Mouse (Mus musculus) heart, adult 18-20 months (tissue): ENCODE measurements at regions not wholly inside any gene's neighbourhood (a gene's known extent, or its start where the extent isn't known, plus 50 kb on each side); places are given as distances from the start of the nearest gene placed in this dataset.

Source experiments
- DNase-seq, 2 experiments: peaks; one replicate each; pipeline ENCODE4 v3.0.0; 2021 to 2022; ENCODE audit warnings: mixed read lengths in 1 of 2

DNA sequence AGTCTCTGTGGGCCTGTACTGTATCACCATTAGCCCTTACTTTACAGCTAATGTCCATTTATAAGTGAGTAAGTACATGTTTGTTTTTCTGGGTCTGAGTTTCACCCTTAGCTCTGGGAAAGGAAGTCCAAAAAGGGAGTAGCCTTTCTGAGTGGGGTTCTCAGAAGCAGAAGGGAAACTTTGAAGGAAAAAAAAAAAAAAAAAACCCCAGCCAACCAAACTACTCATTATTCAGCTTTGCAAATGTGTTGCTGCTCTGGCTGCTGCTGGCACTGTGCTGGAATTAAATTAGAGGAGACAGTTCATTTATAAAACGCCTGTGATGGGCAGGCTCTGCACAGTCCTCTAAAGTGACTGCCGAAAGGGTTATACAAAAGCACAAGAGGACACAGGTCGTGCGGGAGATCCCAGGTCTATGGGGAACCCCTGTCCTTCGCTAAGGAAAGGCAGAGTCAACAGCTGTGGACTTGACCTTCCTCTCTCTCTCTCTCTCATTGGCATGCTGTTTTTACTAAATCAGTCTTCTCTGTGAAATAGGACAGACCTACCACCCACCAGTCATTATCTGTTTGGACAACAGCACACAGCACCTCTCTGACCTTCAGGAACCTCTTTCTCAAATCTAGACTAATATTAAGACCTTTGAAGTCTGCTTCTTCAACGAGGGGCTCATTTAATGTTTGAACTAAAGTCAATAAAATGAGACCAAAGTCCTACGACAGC lies 165.4 kb downstream of the Cd47 start:
- peak; percentile 40 to 51 for DNase-seq

DNA sequence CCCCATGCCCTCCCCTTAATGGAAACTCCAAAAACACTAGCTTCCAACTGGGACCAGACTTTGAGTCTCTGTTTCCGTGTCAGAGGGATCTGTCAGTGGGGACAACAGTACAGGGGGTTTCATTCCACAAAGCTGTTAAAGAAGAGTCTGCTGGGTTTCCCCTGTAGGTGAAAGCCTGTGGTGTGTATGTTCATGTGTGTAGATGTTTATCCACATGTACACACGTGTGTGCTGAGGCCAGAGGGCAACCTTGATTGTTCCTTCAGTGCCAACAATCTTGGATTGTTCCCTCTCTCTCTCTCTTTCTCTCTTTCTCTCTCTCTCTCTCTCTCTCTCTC lies 165.9 kb downstream of the Cd47 start:
- DNase-seq: peak in 1 of 2 experiments; percentile 20

DNA sequence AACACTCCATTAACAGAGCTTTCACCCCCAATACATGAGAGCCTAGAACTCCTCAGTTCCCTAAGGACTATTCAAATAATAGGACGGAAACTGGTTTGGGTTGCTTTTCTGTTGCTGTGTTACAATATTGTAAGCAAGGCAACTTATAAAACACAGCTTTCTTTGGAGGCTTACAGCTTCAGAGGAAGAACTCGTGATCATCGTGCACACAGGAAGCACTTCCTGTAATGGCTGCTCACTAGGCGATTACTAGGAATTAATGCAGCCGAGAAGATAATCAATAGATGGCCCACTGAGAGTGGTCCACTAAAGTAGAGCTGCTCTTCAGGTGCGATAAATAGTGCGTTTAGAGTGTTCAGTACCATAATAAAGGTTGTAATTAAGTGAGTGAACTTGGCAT lies 166.8 kb downstream of the Cd47 start:
- no peak for DNase-seq

DNA sequence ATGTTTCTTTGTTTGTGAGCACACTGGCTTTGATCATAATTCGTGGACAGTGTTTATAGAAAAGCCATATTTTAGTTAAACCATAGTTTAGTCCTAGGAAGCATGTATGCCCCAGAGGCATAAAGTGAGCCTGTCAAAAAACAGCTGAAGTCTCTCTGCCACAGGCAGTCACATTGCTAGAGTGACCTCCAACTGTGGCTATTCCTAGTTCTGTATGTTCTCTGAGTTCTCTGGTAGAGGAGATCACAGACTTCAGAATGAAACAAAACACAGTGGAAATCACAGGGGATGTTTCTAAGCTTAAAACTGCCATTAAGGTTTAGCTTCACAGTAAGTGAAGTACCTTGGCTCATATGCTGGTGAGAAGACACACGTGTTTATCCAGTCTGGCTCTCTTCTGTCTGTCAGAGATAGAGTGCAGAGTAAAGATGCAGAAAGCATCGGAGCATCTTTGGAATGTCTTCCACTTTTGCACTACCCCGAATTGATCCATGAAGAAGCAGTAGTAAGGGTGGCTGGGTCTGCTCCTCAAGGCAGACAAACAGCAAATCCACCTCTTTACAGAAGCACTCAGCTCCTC lies 168.0 kb downstream of the Cd47 start:
- no peak for DNase-seq

DNA sequence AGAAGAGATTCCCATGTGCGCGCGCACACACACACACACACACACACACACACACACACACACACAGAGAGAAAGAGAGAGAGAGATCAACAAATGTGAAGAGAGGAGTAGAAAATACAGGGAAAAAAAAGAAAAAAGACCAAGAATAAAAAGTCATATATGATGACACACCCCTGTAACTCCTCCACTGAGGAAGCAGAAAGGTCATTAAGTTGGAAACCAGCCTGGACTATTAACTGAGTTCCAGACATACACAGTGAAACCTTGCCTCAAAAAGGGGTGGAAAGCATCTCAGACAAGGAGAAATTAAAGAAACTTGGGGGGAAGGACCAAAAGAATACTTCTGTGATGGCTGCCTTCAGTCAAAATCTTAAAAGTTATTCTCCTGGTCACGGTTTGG lies 168.7 kb downstream of the Cd47 start:
- DNase-seq: no peak

DNA sequence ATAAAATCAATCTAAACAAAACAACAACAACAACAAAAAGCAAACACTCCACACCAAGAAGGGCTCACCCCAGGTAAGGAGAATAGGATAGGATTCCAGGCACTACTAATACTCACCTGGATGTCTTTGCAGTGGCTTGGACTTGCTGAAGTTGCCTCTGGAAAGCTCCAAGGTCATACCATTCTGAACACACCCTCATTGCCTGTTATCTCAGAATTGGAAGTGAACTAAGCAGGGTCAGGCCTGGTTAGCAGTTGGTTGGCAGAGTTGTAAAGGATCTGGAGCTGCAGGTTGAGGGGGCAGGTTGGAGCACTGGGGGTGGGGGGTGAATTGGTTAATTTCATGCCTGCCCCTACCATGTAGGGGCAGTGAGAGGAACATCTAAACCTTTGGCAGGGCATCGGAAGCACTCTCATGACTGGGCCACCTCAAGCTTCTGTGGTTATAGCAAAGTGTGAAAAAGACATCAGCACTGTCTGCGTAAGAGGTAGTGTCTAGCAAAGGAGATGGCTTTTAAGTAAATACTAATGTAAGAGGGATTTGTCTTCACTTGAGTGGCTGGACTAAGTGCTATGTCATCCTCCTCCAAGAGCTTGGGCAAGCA lies 169.5 kb downstream of the Cd47 start:
- DNase-seq: no peak

DNA sequence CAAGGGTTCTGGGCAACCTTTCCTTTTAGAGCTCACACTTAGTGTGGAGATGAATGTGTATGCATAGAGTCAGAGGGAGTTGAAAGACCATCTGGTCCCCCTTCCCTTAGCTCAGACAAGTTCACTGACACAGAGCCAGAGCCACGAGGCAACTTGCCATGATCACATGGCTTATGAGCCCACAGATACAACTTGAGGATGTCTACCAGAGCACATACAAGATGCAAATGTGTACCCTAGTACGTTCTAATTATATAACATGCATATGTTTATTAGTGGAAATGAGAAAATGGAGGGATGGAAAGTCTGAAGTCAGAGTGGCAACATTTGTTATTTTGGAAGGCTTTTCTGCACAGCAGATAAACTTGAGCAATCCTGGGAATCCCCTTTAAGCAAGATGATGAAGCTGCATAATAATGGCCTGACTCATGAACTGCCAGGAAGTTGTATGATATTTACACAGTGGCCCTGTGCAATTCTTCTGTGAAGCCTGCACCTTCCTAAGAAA lies 170.0 kb downstream of the Cd47 start:
- DNase-seq: peak; percentile 52 to 59

DNA sequence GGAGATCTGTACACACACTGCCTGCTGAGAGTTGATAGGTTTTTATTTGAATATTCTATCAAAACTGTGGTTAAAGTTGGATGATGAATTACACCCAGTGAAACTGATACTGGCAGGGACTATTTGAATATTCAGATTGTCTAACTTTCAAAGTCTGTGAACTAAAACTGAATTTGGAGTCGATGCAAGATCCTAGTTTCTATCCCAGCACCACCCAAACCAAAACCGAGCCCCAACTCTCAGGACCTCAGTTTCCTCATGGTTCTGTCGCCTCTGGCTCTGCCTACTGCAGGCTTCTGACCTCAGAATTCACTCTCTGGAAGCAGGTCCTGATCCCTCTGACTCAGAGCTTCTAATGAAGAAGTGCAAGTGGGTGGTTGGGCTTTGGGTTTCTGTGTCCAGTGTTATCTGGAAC lies 170.8 kb downstream of the Cd47 start:
- DNase-seq: no peak

DNA sequence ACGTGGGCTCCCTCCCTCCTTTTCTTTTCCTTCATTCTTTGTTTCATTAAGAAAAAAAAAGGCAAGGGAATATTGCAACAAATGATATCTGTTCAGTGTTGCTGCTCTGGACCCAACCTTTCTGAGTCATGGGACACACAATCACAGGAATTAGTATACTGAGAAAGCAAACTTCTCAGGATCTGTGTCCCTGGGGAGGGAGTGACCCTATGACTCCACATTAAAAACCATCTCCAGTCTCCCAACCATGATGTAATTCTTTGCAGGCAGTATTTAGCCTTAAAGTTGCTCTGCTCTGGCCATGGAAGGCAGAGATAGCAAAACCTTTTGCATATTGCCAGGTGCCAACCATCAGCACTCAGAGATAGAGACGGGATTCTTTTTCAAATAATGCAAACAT lies 176.9 kb downstream of the Cd47 start:
- peak in 1 of 2 experiments; percentile 42 for DNase-seq

DNA sequence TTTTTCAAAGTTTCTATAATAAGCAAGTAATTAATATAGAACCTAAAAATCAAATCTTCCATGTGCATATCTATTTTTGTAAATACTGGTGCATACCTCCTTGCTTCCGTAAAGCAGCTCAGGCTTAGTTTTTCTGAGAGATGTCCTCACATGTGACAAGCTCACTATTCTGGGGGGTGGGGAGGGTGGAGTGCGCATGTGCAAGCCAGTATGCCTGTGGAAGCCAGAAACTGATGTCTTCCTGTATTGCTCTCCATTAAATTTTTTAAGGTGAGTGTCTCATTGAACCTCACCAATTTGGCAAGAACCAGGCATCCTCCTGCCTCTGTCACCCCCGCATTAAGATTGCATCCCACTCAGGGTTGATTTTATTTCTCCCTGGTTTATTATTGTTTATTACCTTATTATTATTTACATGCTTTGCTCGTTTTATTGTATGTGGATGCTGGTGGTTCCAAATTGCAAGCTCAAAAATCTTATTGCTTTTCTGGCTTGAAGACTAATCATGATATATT lies 179.2 kb downstream of the Cd47 start:
- DNase-seq: no peak

DNA sequence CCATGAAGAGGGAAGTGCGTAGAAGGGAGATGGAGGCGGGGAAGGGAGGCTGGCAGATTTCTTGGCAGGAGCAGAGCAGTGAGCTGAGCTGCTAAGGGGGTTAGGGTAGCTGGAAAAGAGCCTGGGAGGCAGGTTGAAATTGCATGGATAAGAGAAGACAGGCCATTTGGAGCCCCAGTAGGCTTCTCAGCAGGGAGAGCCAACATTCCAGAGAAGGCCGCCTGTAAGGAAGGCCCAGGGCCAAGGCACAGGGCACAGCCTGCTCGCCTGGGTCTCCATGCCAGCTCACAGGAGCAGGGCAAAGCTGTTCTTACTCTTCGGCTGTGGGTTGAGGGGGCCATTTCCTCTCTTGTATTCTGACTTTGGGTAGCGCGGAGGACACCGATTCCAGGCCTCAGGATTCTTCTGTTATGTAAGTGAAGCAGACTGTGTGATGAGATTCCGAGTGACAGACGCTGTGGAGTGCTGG lies 179.9 kb downstream of the Cd47 start:
- DNase-seq: no peak

DNA sequence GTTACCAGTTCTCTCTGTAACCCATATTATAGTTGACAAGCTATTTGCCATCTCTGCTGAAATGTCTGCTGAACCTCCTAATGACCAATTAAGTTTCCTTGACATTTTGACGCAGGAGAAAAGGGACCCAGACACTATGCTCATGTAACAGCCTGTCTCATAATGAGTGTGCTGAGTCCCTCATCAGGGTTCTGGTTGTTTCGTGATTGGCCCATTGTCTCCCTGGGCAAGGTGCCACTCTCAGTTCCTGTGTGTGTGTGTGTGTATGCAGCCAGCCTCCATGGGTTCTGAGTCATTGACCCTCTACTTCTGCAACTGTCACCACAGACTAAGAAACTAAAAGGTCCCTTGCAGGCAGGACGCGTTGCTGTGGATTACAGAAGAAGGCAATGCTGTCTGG lies 181.8 kb downstream of the Cd47 start:
- DNase-seq: peak; percentile 27 to 53

DNA sequence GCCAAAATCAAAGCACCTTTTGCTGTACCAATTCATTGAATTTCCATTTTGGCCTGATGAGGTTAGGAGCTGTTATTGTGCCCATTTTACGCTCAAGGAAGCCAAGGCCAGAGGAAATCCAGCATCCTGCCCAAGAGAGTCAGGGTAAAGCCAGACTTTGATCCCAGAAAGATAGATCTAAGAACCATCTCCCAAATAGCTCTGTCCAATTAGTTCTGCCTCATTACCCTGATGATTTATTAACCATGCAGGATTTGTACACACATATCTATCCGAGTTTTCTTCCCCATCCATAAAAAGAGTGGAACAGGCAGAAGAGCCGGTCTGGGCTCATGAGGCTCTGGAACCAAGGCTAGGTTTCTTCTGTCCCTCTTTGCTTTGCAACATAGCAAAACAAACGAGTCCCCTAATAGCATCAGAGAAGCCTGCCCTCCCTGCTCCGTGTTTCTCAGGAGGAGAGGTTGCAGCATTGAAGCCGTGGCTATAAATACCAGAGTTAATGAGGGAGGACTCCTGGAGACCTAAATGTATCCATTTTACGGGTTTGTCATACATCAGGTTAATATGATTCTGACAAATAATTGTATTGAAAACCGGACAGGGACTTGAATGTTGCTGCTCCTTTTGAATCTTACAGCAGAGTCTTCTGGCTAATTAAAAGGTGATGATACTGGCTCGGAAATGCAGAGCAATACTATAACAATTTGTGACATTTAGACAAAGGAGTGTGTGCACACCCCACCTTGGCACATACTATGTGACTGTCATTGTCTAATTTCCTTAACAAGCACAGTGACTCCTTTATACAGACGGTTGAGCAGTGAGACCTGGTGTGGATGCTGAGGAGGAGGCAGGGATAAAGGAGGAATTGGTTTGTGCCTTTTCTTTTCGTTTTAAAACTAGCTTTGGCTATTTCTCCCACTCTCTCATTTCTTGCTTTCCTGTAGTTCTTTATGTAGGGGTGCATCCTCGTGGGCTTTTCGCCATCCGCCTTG lies 185.0 kb downstream of the Cd47 start:
- no peak for DNase-seq

DNA sequence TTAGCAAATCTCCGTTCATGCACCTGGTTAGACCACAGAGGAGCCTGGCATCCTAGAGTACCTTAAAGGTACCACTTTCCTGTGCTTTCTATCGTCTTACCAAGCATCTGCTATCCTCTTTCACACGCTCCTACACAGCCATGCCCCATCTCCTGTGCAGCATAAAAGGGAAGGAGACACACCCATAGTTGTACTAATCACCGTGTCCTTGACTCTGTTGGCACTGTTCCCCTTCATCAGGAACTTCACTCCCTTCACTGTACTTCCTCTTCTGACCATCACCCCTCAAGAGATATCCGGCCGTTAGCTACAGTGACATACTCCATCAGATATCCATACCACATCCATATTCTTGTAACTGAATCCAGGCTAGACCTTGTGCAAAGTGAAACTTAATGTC lies 186.6 kb downstream of the Cd47 start:
- DNase-seq: no peak

DNA sequence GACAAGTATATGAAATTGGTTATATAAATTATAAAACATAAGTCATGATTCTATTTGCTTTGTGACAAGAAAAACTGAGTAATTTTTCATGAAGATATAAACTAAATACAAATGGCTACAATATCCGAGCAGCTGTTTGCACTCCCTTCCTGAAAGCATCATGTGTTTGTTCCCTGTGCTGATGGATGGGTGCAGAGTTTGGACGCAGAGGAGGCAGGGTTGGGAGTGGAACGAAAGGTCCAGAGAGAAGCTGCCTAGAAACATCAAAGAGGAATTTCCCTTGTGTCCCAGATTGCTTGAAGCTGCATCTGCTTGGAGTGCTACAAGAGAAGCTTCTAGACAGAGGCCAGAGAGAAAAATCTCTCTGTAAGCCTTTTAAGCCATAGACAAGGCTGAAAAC lies 195.5 kb downstream of the Cd47 start:
- DNase-seq: no peak

DNA sequence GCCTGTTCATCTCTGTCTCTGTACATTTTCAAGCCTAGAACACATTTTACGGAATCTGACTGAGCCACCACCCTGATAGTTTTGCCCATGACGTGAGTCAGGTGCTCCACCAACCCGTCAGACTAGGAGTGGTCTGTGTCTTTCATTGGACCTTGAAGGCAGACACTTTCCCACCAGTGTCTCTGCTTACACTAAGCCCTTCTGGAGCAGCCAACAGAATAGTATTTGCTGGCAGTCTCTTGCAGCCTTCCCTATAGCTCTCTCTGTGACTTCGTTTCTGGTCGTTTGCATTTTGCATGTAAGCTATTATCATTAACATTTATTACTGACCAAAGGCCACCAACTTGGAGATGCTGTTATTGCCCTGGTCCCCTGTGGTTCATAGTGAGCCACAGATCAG lies 196.3 kb downstream of the Cd47 start:
- DNase-seq: no peak

DNA sequence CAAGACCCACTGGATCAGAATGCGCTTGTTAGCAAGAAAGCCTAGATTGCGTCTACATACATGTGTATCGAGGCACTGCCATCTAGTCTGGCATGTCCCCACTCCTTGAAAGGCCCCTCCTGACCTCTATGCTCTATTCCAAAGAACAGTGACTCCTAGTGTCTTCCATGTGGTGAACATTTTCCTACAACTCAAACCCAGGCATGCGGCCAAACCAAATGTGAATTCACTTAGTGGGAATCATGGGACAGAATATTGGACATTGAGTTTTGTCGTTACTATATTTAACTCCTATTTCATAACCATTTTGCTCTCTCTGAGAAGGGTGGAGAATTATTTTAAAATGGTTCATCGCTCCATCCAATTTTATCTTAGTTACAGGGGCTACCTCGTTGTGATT lies 196.7 kb downstream of the Cd47 start:
- DNase-seq: peak; percentile 78 to 86

DNA sequence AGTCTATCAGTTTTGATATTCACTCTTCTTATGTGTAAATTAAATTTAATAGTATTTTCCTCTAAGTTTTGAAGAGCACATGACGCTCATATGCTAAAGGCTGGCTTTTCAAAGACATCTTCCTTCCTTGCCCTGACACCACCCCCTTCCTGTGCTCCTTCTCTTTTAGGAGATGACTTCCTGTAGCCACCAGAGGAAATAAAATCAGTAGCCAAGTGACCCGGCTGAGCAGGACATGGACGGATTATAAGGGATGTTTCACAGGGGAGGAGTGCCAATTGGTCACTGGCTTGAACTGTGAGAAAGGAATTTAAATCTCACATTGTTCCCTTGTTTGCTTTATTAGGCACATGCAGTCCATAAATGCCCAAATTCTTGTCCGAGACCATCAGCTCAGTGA lies 200.5 kb downstream of the Cd47 start:
- DNase-seq: peak in 1 of 2 experiments; percentile 35

DNA sequence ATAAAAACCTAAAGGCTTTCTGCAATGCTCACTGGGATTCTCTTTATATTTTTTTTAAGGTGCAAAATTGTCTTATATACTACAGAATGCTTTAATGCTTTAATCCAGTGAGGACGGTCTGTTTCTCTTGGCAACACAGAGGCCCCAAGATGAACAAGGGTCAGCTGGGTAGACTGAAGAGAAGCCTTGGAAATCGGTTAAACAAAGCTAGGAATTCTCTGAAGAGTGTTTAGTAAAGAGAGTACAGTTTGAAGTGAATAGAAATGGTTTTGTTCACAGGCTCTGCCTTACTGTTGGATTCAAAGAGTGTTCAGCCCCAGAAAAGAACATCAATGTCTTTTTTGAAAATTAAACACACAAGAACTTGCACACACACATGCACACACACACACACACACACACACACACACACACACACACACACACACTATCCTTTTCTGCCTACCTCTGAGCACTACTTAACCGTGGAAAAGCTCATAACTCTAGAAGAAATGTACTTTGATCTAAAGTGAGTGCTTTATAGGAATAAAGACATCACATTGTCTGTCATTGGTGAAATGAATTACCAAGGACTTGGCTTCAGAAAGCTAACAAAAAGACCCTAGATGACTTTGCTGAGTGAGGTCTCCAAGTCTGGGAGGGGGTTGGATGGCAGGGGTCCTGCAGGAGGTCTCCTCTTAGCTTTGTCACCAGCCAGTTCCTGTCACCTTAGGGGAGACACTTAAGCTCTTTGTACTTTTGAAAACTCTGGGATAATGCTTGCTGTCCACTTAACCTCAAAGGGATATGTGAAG lies 201.5 kb downstream of the Cd47 start:
- DNase-seq: no peak

DNA sequence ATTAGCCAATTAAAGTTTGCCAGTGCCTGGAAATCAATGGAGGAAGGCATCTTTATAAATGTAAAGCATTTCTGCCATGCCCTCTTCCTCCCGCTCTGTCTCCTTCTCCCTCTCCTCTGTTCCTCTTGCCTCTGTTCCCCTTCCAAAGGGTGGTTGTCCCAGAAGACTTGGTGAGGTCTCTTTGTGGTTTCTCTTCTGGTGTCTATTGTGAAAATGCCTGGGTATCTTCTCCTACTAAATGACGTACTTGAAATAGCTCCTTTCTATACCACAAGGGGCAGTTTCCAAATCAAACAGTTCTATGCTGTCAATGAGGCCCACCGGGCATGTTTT lies 202.1 kb downstream of the Cd47 start:
- DNase-seq: no peak

DNA sequence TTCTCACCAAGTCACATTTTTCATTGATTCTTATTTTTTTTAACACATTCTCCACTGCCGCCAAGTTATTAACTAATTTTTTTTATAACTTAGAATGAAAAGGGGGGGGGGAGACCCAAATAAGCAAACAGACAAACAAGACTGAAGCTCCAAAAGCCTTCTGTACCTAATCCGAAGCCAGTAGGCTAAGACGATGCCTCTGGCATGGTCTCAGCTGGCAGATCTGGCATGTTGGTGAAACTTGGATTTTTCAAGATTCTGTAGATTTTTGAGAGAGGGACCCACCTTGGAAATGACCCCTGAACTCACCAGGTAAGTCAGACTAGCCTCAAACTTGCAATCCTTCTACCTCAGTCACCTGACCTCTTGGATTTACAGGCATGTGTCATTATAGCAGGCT lies 208.7 kb downstream of the Cd47 start:
- DNase-seq: no peak

DNA sequence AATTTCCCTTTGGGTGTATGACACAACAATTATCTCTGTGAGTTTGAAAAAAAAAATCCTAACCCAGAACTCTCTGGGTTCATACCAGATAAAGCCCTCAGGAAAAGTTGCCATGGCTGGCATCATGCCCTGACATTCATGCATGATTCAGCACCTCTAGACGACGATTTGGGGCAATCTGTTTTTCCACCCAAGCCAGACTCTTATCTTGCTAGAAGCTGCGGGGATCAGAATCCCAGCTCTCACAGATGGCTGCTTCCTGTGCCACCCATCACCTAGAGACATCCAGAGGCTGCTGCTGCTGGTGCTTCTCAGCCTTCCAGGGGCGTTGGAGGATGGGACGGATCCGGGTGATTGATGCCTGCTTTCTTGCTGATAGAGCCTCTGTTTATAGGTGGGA lies 209.2 kb downstream of the Cd47 start:
- peak; percentile 59 to 63 for DNase-seq
